Mouse (Mus musculus): Measurements from ENCODE around the gene Scube3.

- no peak for TF ChIP-seq POLR2A (IDR thresholded peaks at IDR 0.05; ENCODE audit: low read depth, low read length)
- TF ChIP-seq CTCF (IDR thresholded peaks at IDR 0.05; ENCODE audit: extremely low read depth, insufficient read depth, insufficient read length, insufficient replicate concordance), result no peak
These were observed 2.3 kb downstream of the Scube3 start for GRCm38 (mm10) chr17:28144241-28144640.
